Mouse (Mus musculus): ENCODE data around the gene Hap1.

GRCm38 (mm10) chr11:100398517-100398916 lies 42.6 kb upstream of the Hap1 start:
- TF ChIP-seq NELFE (IDR thresholded peaks at IDR 0.05; ENCODE audit: low read depth, low read length), result no peak
- no peak for TF ChIP-seq POLR2A (IDR thresholded peaks at IDR 0.05; ENCODE audit: control insufficient read depth in 1 of 2, insufficient read depth in 1 of 2, low read depth in 1 of 2, low read length in 2 of 2, poor library complexity in 1 of 2)
- no peak for TF ChIP-seq ZC3H11A (IDR thresholded peaks at IDR 0.05; ENCODE audit: low read depth, low read length)
- TF ChIP-seq CTCF (IDR thresholded peaks at IDR 0.05 in 2 of 3, conservative IDR thresholded peaks at IDR 0.05 in 1 of 3; ENCODE audit: control insufficient read depth in 1 of 3, insufficient read depth in 1 of 3, low read depth in 2 of 3, low read length in 3 of 3, poor library complexity in 1 of 3, severe bottlenecking in 1 of 3), result no peak
- TF ChIP-seq NRF1 (IDR thresholded peaks at IDR 0.05; ENCODE audit: insufficient read depth, low read depth, low read length, poor library complexity, severe bottlenecking), result no peak
- no peak for TF ChIP-seq ETS1 (IDR thresholded peaks at IDR 0.05; ENCODE audit: low read depth, low read length)
- no peak for TF ChIP-seq RCOR1 (IDR thresholded peaks at IDR 0.05; ENCODE audit: low read depth, low read length)
